Mouse (Mus musculus): Measurements from ENCODE around the gene Dtd2.
A peak's percentile ranks its signal among the peaks of the same experiment; 100 is the strongest.

GRCm38 (mm10) chr12:51971070-51971664 is 35.1 kb downstream of the Dtd2 start, which contains the start of gene Heatr5a:
- TF ChIP-seq EP300 (IDR thresholded peaks at IDR 0.05; ENCODE audit: low read depth in 1 of 2, low read length in 2 of 2): no peak
- no peak for TF ChIP-seq CTCF (IDR thresholded peaks at IDR 0.05 in 2 of 3, conservative IDR thresholded peaks at IDR 0.05 in 1 of 3; ENCODE audit: control insufficient read depth in 1 of 3, insufficient read depth in 1 of 3, low read depth in 2 of 3, low read length in 3 of 3, poor library complexity in 1 of 3, severe bottlenecking in 1 of 3)
- TF ChIP-seq GABPA (IDR thresholded peaks at IDR 0.05; ENCODE audit: low read depth, low read length): no peak
- TF ChIP-seq MAX (IDR thresholded peaks at IDR 0.05; ENCODE audit: low read length): no peak
- TF ChIP-seq POLR2A (IDR thresholded peaks at IDR 0.05; ENCODE audit: control insufficient read depth in 1 of 2, insufficient read depth in 1 of 2, low read depth in 1 of 2, low read length in 2 of 2, poor library complexity in 1 of 2): peak; percentile 85 to 89
- TF ChIP-seq MAFK (IDR thresholded peaks at IDR 0.05; ENCODE audit: borderline replicate concordance, low read depth, low read length): no peak
- TF ChIP-seq SIN3A (IDR thresholded peaks at IDR 0.05; ENCODE audit: low read length): peak; percentile 98
- TF ChIP-seq SMC3 (IDR thresholded peaks at IDR 0.05; ENCODE audit: low read depth, low read length): no peak
- TF ChIP-seq NELFE (IDR thresholded peaks at IDR 0.05; ENCODE audit: low read depth, low read length): peak; percentile 88

All from MEL (cell line).